Mouse (Mus musculus): ENCODE data around the gene Gli1.

DNA sequence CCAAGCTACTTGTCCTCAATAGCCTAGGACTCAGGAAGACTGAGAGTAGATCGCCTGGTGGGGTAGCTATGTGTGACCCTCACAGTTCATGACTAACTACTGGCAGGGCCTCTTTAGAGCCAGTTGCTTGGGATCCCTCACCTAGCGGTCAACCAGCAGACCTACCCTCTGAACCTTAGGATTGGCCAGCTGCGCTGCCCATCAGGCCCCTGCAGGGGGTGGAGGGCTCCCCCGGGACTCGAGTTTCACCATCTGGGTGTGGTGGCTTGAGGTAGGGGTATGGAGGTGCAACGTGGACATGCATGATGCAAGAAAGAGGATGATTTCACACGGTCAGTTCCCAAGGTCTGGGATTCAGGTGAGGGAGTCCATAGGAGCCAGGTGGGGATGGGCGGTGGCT lies 9.9 kb upstream of the Gli1 start:
- no peak for TF ChIP-seq POLR2A (IDR thresholded peaks at IDR 0.05; ENCODE audit: insufficient read depth, low read length)
- TF ChIP-seq CTCF (IDR thresholded peaks at IDR 0.05; ENCODE audit: low read depth, low read length) = no peak
